Mouse (Mus musculus): ENCODE data around the gene Ube2v1. TPM values are rescaled to one million over a fixed set of nuclear protein-coding genes. Genes with fewer than 3 reads are reported as not detected.

Ube2v1 gene
- polyA plus RNA-seq, 1 experiment: 237 TPM

DNA sequence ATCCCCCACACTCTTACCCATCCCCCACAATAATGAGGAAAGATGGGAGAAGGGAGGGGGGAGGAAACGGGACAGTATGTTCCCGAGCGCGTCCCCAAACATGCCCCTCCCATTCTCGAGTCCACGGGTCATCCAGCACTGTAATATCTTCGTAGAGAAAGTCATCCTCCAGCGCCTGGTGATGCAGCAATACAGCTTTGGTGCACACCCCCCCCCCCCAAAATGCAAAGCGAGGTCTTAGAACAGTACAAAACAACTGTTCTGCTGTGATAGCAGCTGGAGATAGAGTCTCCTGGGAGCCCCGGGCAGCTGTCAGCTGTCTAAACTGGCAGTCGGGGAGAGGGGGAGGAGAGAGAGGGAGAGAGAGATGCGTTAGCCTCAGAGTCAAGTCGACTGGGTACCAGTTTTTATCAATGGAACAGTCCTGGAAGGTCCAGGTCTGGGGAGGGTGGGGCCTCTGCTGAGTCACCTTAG, 40.4 kb upstream of the Ube2v1 start:
- H3K79me3 ChIP-seq (ENCODE audit: low read depth): no peaks in the 10 kb centered on the region
- H3K79me2 ChIP-seq (ENCODE audit: control insufficient read depth, insufficient read depth): no peaks in the 10 kb centered on the region
- no peak overlapping the region for H3ac ChIP-seq (ENCODE audit: control insufficient read depth, insufficient read length, low read depth)
- no peaks in the 10 kb centered on the region for H3K36me3 ChIP-seq (ENCODE audit: control insufficient read depth, insufficient read depth)
- H3K27me3 ChIP-seq (ENCODE audit: control insufficient read depth, insufficient read depth, insufficient read length): no peaks in the 10 kb centered on the region
- H3K4me3 ChIP-seq (ENCODE audit: insufficient read depth, poor library complexity, severe bottlenecking): no peak overlapping the region
- peak; percentile 80 for TF ChIP-seq MYOD1 (IDR thresholded peaks at IDR 0.05; ENCODE audit: control insufficient read depth, insufficient read length, low read depth)
- TF ChIP-seq CEBPB (IDR thresholded peaks at IDR 0.05; ENCODE audit: low read depth): no peak

GRCm38 (mm10) chr2:167671101-167671633, 39.3 kb upstream of the Ube2v1 start:
- no peaks in the 10 kb centered on the region for H3K79me2 ChIP-seq (ENCODE audit: control insufficient read depth, insufficient read depth)
- H3K79me3 ChIP-seq (ENCODE audit: low read depth): no peaks in the 10 kb centered on the region
- no peak overlapping the region for H3ac ChIP-seq (ENCODE audit: control insufficient read depth, insufficient read length, low read depth)
- H3K4me3 ChIP-seq (ENCODE audit: insufficient read depth, poor library complexity, severe bottlenecking): no peak overlapping the region
- no peaks in the 10 kb centered on the region for H3K36me3 ChIP-seq (ENCODE audit: control insufficient read depth, insufficient read depth)
- H3K27me3 ChIP-seq (ENCODE audit: control insufficient read depth, insufficient read depth, insufficient read length): no peaks in the 10 kb centered on the region
- TF ChIP-seq CTCF (IDR thresholded peaks at IDR 0.05; ENCODE audit: control insufficient read depth, insufficient read depth, insufficient read length): no peak
- TF ChIP-seq MYOD1 (IDR thresholded peaks at IDR 0.05; ENCODE audit: control insufficient read depth, insufficient read length, low read depth): no peak
- TF ChIP-seq USF1 (IDR thresholded peaks at IDR 0.05; ENCODE audit: low read depth): no peak
- TF ChIP-seq MYOG (IDR thresholded peaks at IDR 0.05; ENCODE audit: control insufficient read depth, extremely low read depth, insufficient read length): no peak
- TF ChIP-seq CEBPB (IDR thresholded peaks at IDR 0.05; ENCODE audit: low read depth): no peak
- no peak for TF ChIP-seq FOSL1 (IDR thresholded peaks at IDR 0.05; ENCODE audit: insufficient read depth, low read length, poor library complexity, severe bottlenecking)
- no peak for TF ChIP-seq MAX (IDR thresholded peaks at IDR 0.05)

- no peak for TF ChIP-seq MAX (IDR thresholded peaks at IDR 0.05)
- H3K4me3 ChIP-seq (ENCODE audit: insufficient read depth, poor library complexity, severe bottlenecking): no peak overlapping the region
- H3ac ChIP-seq (ENCODE audit: control insufficient read depth, insufficient read length, low read depth): no peak overlapping the region
Measured at GRCm38 (mm10) chr2:167669398-167669797, 37.5 kb upstream of the Ube2v1 start.

DNA sequence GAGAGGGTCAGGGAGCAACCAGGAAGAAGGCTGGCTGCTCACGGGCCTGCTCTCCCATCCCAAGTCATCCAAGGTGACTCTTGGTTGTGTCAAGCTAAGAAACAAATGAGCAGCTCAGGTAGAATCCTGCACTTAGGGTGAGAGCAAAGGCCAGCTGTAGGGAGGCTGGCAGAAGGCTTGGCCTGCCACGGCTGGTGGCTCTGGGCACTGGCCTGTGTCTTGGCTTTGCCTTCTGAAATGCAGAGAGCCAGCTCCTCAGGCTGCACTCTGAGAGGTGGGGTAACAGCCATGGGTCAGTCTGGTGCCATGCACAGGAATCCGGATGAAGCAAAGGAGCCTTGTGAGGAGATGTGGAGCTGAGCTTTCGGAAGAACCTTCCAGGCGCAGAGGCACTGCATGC, 36.5 kb upstream of the Ube2v1 start:
- Histone ChIP-seq H3K4me3 (ENCODE audit: insufficient read depth, poor library complexity, severe bottlenecking) (no peak overlapping the region), H3K36me3 (ENCODE audit: control insufficient read depth, insufficient read depth) (no peaks in the 10 kb centered on the region), H3K27me3 (ENCODE audit: control insufficient read depth, insufficient read depth, insufficient read length) (no peaks in the 10 kb centered on the region), H3K79me3 (ENCODE audit: low read depth) (no peaks in the 10 kb centered on the region), H3ac (ENCODE audit: control insufficient read depth, insufficient read length, low read depth) (no peak overlapping the region), H3K79me2 (ENCODE audit: control insufficient read depth, insufficient read depth) (no peaks in the 10 kb centered on the region)
- TF ChIP-seq MYOG (IDR thresholded peaks at IDR 0.05; ENCODE audit: control insufficient read depth, extremely low read depth, insufficient read length): no peak
- no peak for TF ChIP-seq MAX (IDR thresholded peaks at IDR 0.05)
- TF ChIP-seq FOSL1 (IDR thresholded peaks at IDR 0.05; ENCODE audit: insufficient read depth, low read length, poor library complexity, severe bottlenecking): no peak
- no peak for TF ChIP-seq CEBPB (IDR thresholded peaks at IDR 0.05; ENCODE audit: low read depth)
- no peak for TF ChIP-seq MYOD1 (IDR thresholded peaks at IDR 0.05; ENCODE audit: control insufficient read depth, insufficient read length, low read depth)
- no peak for TF ChIP-seq USF1 (IDR thresholded peaks at IDR 0.05; ENCODE audit: low read depth)

More at GRCm38 (mm10) chr2:167669398-167669797, 37.5 kb upstream of the Ube2v1 start:
- Histone ChIP-seq H3K79me3 (ENCODE audit: low read depth) (no peaks in the 10 kb centered on the region), H3K36me3 (ENCODE audit: control insufficient read depth, insufficient read depth) (no peaks in the 10 kb centered on the region), H3K27me3 (ENCODE audit: control insufficient read depth, insufficient read depth, insufficient read length) (no peaks in the 10 kb centered on the region), H3K79me2 (ENCODE audit: control insufficient read depth, insufficient read depth) (no peaks in the 10 kb centered on the region)

- Histone ChIP-seq H3K27me3 (ENCODE audit: control insufficient read depth, insufficient read depth, insufficient read length) (no peaks in the 10 kb centered on the region), H3K36me3 (ENCODE audit: control insufficient read depth, insufficient read depth) (no peaks in the 10 kb centered on the region), H3ac (ENCODE audit: control insufficient read depth, insufficient read length, low read depth) (no peak overlapping the region), H3K4me3 (ENCODE audit: insufficient read depth, poor library complexity, severe bottlenecking) (no peak overlapping the region), H3K79me3 (ENCODE audit: low read depth) (peaks cover under 1% of the 10 kb centered on the region), H3K79me2 (ENCODE audit: control insufficient read depth, insufficient read depth) (peaks cover 2% of the 10 kb centered on the region)
- TF ChIP-seq MYOG (IDR thresholded peaks at IDR 0.05; ENCODE audit: control insufficient read depth, extremely low read depth, insufficient read length) (no peak), MAX (IDR thresholded peaks at IDR 0.05) (no peak), USF1 (IDR thresholded peaks at IDR 0.05; ENCODE audit: low read depth) (no peak), CEBPB (IDR thresholded peaks at IDR 0.05; ENCODE audit: low read depth) (no peak), FOSL1 (IDR thresholded peaks at IDR 0.05; ENCODE audit: insufficient read depth, low read length, poor library complexity, severe bottlenecking) (no peak), MYOD1 (IDR thresholded peaks at IDR 0.05; ENCODE audit: control insufficient read depth, insufficient read length, low read depth) (no peak), CTCF (IDR thresholded peaks at IDR 0.05; ENCODE audit: control insufficient read depth, insufficient read depth, insufficient read length) (no peak)
Measured at GRCm38 (mm10) chr2:167665972-167666713, 34.2 kb upstream of the Ube2v1 start.

DNA sequence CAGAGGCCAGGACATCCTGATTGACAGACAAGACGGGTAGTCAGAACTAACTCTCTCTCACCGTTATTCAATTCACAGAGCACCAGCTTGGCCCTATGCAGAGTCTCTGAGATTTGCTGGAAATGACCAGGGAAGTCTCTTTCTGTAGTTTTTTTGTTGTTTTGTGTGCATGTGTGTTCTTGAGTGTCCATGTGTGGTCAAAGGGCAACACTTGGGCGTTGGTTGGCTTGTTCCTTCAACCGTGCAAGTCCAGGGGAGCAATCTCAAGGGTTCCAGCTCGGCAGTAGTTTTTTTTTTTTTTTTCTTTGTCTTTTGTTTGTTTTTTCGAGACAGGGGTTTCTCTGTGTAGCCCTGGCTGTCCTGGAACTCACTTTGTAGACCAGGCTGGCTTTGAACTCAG, 30.8 kb upstream of the Ube2v1 start:
- H3ac ChIP-seq (ENCODE audit: control insufficient read depth, insufficient read length, low read depth): no peak overlapping the region
- TF ChIP-seq CEBPB (IDR thresholded peaks at IDR 0.05; ENCODE audit: low read depth): no peak
- TF ChIP-seq CTCF (IDR thresholded peaks at IDR 0.05; ENCODE audit: control insufficient read depth, insufficient read depth, insufficient read length): no peak
- no peak for TF ChIP-seq FOSL1 (IDR thresholded peaks at IDR 0.05; ENCODE audit: insufficient read depth, low read length, poor library complexity, severe bottlenecking)
- no peak for TF ChIP-seq MYOD1 (IDR thresholded peaks at IDR 0.05; ENCODE audit: control insufficient read depth, insufficient read length, low read depth)
- TF ChIP-seq MAX (IDR thresholded peaks at IDR 0.05): no peak
- TF ChIP-seq MYOG (IDR thresholded peaks at IDR 0.05; ENCODE audit: control insufficient read depth, extremely low read depth, insufficient read length): no peak
- no peak for TF ChIP-seq USF1 (IDR thresholded peaks at IDR 0.05; ENCODE audit: low read depth)
- no peaks in the 10 kb centered on the region for H3K27me3 ChIP-seq (ENCODE audit: control insufficient read depth, insufficient read depth, insufficient read length)
- no peak overlapping the region for H3K4me3 ChIP-seq (ENCODE audit: insufficient read depth, poor library complexity, severe bottlenecking)
- H3K36me3 ChIP-seq (ENCODE audit: control insufficient read depth, insufficient read depth): peaks cover 2% of the 10 kb centered on the region
- peaks cover 36% of the 10 kb centered on the region for H3K79me2 ChIP-seq (ENCODE audit: control insufficient read depth, insufficient read depth)
- peaks cover 27% of the 10 kb centered on the region for H3K79me3 ChIP-seq (ENCODE audit: low read depth)

Data from C2C12 (cell line).